Mouse (Mus musculus) neural tube, embryonic 10.5 days (tissue): ENCODE results near the gene Satl1.
"Not testable (repeated sequence)": the region's sequence is repeated elsewhere in the genome, so short reads cannot be mapped to it uniquely, and the experiment has no call there.

Source experiments
- DNase-seq: peaks from one replicate; pipeline ENCODE4 v3.0.0-alpha.2; 2017; ENCODE audit warnings: low spot score; ENCODE audit errors: extremely low spot score

Satl1 gene

DNA sequence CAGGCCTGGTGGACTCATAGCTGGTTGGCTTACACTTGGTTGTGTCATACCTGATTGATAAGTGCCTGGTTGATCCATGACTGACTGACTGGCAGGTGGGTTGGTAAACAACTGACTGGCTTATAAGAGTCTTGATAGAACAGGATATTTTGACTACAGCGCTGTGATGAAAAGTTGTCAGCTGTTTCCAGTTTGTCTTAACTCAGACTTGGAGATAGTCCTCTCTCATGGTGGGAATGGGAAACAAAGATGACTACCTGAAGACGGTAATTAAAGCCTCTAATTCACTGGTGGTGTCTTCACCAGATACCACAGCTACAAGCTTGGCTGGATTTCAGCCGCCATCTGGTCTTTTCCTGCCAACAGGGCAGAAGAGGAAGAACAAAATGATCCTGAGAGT is at the start of gene Satl1:
Satl1 (minus strand) TSS at position 101 of the 400 bp plus-strand sequence.
- no peak for DNase-seq

DNA sequence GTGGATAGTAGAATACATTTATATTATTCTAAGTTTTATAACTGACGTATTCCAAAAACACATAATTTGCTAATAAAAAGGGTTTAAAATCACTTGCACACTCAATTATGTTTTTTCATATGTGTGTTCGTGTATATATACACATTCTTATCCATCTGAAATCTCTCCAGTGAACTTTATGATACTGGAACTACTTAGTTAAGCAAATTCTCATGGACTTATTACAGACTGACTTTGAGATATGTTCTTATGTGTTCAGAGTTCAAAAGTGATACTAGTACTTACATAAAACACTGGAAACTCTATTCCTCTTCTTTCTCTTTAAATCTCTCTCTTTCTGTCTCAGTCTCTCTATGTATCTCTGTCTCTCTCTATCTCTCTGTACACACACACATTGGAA is 31.5 kb upstream of the Satl1 start:
- no peak for DNase-seq

DNA sequence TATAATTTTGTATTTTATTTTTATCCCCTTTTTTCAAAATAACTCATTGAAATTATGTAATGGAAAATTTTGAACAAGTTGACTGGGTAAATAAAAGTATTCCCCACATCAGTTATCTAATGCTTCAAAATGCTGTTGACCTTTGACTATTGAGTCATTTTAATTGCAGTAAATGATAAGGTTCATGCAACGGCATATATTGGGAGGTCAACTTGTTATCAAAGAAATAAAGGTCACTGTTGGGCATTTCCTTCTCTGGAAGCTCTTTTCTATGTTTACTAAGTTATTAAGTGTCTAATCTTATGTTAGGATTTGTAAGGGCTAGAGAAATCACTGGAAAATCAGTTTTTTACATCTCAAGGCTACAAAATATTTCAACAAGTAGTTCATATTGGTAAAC is 31.0 kb upstream of the Satl1 start:
- no peak for DNase-seq

DNA sequence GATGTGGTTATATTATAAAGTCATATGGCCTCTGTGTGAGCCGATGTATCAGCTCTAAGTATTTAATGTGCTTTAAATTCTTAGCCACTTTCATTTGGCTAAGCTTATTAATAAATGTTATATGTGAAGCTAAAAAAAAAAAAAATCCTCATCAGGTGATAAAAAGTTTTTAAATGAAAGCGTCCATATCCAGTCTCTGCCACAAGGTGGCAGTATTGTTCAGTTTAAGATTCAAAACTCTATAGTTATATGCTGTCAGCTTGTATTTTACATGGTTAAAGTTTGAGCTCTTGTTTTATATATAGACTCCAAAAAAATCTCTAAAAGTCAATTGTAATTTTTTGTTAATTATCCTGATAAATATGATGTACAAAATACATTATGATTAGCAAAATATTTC is 16.4 kb upstream of the Satl1 start:
- not testable (repeated sequence) for DNase-seq

DNA sequence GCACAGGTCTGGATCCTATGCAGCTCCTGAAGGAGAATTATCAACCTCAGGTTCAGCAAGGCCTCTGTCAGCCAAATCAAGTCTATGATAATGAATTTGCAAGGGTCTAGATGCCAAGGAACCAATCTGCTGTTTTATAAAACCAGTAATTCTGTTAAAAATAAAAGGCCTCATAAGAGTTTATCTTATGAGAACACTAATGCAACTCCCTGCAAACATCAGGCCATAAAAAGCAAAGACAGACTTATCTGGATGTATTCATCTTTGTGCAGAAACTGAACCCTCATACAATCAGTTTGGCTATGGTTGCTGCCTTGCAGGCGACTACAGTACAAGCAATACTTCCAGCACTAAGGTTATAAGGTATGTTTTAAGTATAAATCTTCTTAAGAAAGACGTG is 5.7 kb upstream of the Satl1 start:
- DNase-seq, result no peak

DNA sequence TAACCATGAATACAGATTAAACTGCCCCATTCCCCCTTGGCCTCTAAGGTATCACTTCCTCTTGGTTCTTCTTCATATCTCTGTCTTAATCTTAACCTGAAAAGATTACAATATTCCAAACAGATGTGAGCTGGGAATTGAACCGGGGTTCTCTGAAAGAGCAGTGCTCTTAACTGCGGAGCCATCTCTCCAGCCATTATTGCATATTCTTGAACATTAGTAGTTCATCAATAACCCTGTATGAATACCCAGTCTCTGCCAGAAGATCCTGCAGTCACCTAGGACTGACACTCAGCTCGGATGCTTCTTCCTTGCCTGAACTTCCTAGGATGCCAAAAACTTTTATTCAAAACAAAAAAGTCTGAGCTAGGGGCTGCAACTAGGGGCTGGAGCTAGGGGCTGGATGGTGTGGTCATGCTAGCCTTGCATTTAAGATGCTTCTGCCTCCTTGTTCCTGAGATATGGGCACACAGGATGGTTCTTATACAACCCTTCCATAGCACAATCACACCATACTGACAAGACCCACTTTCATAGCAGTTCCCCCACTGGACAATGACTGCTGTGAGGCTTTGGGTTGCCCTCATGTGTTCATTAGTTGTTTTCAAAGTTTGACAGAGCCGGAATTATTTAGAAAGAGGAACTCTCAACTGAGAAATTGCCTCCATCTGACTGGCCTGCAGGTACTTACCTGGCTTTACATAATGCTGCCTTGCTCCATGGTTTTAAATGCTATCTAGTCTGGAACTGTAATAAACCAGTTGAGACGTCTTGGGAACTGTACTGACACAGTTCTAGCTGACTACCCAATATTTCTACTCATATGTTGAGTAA is 35.8 kb downstream of the Satl1 start:
- DNase-seq, result peak; percentile 51

GRCm38 (mm10) chrX:112368426-112368825 is 38.2 kb downstream of the Satl1 start:
- no peak for DNase-seq

DNA sequence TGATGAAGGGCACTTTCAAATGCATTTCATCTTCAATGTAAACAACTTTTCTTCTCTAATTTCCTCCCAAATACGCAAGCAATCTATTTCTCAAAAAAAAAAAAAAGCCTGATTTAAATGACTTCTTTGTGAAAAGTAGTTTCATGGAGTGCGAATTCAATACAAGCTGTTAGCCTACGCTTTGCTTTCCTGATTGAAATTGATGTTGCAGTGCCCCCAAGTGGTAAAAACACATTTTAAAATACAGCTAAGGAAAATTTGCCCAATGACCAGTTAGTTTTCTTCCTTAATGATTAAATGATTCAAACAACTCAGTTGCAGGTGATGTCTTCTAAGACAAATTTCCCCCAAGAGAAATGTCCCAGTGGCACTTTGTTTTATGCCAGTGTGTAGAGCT is 58.2 kb downstream of the Satl1 start:
- DNase-seq, result no peak

DNA sequence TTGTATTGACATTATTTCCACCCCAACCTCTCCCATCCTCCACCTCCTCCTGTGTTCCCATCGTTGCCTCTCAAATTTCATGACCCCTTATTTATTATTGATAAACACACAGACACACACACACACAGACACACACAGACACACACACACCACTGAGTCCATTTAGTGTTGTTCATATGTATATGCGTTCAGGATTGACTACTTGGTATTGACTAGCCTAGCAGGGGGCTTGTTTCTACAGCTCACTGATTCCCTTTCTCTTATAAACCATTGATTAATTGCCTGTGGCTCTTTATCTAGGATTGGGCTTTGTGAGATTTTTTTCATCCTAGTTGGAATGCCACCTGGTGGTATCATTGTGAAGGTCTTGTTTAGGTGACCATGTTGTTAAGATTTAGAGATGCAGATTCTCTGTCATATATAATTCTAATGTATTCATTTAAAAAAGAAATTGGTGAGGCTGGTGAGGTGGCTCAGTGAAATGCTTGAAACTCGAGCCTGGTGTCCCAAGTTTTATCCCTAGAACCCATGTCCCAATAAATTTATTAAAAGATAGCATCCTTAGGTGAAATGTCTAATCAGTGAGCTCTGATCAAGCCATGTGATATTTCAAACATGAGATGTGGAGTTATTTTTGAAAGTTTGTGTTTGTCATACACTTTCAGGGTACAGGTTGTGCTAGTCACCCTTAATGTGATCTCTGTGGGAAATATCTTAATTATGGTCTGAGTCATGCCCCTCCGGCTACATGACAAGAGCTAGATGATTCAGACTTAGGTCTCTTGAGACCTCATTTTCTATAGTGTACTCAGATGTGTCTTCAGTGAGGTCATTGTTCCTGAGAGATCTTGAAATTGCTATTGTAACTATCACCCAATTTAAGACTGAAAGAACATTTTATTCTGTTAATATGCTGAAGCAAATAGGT is 58.8 kb downstream of the Satl1 start:
- DNase-seq, result no peak

GRCm38 (mm10) chrX:112339486-112339885 is 67.1 kb downstream of the Satl1 start:
- no peak for DNase-seq
